Mouse (Mus musculus): ENCODE results near the gene Aaas.

GRCm38 (mm10) chr15:102377810-102378262 lies 27.3 kb upstream of the Aaas start:
- no peak for TF ChIP-seq CTCF (IDR thresholded peaks at IDR 0.05; ENCODE audit: extremely low read depth, insufficient read depth, insufficient read length, insufficient replicate concordance)
- no peak for TF ChIP-seq POLR2A (IDR thresholded peaks at IDR 0.05; ENCODE audit: low read depth, low read length)

Data from spleen, adult 2 months (tissue).